Mouse (Mus musculus): Measurements from ENCODE around the gene Ankrd12. TPM values are rescaled to one million over a fixed set of nuclear protein-coding genes. Genes with fewer than 3 reads are reported as not detected.
A peak's percentile ranks its signal among the peaks of the same experiment; 100 is the strongest.

Gene Ankrd12
- 113 and 128 TPM in 2 replicates for total RNA-seq (2017)

DNA sequence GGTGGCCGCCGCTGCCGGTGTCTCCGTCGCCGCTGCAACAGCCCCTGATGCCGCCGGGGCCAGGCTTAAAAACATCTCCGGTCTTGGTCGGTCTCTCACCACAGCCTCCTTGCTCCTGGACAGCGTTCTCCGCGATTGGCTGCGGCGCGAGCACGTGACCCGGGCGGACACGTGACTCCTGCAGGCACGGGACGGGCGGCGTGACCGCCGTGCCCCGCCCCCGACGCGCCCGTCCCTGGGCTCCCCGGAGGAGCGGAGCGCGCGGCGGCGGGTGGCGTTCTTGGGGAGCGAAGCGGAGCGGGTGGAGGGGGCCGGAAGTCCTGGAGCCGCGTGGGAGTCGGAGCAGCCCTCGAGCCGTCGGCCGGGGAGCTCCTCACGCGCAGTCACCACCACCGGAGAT, at the start of gene Ankrd12:
TSS of gene Ankrd12 (minus strand) at position 156 of the 400 bp plus-strand sequence.
- ATAC-seq (ENCODE audit: extremely low read depth, insufficient number of reproducible peaks, low FRiP score, poor library complexity, severe bottlenecking) = peak; percentile 73

DNA sequence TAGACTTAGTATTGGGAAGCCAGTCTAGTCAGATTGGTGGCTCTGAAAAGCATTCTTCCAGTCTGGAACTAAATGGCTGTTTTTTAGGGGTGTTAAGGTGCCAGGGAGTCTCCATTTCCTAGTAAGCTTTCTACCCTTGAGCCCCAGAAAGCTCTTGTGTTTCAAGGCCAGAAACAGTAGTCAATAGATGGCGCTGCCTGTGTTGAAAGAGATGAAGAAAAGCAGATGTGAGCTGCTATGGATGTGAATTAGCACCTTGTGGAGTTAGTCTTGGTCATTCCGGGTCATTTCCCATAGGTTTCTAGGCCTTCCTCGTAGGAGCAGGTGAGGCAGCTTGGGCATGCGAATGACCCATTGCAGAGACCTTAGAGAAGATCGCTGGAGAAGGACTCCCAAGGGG, 48.3 kb upstream of the Ankrd12 start:
- ATAC-seq (ENCODE audit: extremely low read depth, insufficient number of reproducible peaks, low FRiP score, poor library complexity, severe bottlenecking) = no peak

DNA sequence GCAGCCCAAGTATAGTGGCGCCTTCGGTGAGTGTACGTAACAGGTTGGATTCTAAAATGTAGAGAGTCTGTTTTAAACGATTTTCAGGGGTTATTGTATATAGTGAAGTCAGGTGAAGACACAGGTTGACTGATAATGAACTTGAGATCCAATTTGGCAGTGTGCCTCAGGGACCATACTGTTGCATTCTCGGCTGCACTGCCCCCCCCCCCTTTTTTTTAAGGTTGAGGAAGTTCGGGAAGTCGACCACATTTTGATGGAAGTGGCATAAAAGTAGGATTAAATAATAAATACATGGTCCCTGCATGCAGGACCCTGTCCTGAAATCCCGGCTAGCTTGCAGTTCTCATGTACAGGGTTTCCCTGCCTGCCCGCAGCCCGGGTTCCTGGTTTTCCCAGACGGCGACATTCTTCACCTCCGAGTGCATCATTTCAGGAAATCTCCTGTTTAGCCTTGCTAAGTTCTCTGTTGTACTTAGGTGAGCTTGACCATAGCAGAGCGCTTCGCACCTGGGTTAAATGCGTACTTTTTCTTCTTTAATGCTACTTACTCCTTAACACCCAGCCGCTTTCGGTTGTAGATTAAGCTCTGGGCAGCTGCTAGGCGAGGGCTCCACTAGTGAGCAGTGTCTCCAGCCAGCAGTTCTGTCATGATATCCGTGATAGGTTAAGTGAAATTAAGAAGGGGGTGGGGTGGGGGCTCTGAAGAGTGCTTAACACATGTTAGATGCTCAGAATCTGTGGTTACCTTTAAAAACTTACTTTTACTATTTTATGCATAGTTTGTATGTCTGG, 47.1 kb upstream of the Ankrd12 start:
- no peak for ATAC-seq (ENCODE audit: extremely low read depth, insufficient number of reproducible peaks, low FRiP score, poor library complexity, severe bottlenecking)

DNA sequence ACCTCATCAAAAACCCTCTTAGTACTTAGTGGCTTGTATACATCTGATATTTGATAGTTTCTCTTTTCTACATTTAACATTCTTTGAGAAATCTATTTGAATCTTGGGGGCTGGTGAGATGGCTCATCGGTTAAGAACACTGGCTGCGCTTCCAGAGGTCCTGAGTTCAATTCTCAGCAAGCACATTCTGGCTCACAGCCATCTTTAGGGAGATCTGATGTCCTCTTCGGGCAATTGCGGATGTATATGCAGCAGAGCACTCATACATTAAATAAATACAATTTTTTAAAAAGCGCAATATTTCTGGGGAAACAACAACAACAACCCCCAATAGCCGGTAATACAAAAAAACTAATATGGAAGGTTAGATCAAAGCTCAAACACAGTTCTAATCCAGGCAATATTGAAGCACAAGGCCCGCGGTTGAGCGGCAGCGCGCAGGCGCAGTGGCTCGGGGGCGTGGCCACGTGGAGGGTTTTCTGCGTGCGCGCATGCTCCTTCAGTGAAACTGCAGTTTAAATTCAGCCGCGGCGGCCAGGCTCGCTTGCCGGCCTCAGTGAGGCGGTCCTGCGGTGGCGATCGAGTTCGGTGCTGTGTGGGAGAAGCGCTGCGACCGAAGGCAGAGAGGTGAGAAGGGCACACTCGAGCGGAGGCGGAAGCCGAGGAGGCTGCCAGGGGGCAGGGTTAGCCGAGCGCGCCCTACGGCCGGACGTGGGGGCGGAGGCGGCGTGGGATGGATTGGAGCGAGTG, 46.4 kb upstream of the Ankrd12 start, which contains the start of gene Ddx11:
TSS of gene Ddx11 (plus strand) at position 455 of the 750 bp plus-strand sequence.
- peak; percentile 76 for ATAC-seq (ENCODE audit: extremely low read depth, insufficient number of reproducible peaks, low FRiP score, poor library complexity, severe bottlenecking)

DNA sequence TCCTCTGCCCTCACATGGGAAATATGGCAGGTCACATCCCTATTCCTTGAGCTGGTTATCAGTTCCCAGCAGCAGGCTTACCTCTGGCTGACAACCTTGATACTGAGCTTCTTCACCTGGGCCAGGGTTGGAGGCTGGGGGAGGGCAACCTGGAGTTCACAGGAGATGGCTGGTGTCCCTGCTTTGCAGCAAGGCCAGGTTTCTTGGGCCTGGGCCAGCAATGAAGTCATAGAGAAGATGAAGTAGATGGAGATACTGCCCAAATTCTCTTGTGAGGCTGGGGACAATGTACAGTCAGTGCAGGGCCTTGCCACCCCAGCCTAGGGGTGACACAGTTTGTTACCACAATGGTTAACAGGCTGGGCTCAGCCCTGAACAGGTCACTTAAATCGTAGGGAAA, 43.8 kb upstream of the Ankrd12 start:
- ATAC-seq (ENCODE audit: extremely low read depth, insufficient number of reproducible peaks, low FRiP score, poor library complexity, severe bottlenecking) = no peak

- ATAC-seq (ENCODE audit: extremely low read depth, insufficient number of reproducible peaks, low FRiP score, poor library complexity, severe bottlenecking) = no peak
Measured at GRCm38 (mm10) chr17:66118991-66119390, 42.1 kb upstream of the Ankrd12 start.

DNA sequence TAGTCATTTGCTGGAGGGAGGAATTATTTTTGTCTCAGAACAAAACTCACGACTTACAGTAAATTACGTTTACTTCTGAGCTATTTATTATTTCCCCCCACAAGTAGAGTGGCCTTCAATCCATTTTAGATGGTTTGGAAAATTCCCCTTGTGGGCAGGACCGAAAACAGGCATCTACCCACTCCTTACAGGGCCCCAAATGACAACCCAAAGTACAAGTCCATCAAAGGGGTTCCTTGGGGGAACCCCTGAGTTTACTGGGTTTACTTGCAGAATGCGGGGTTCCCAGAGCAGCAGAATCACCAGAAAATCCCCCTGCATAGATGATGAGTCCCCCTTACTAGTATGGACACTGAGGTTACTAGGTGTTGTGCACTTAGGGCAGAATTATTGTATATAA, 35.3 kb upstream of the Ankrd12 start:
- ATAC-seq (ENCODE audit: extremely low read depth, insufficient number of reproducible peaks, low FRiP score, poor library complexity, severe bottlenecking) = no peak

DNA sequence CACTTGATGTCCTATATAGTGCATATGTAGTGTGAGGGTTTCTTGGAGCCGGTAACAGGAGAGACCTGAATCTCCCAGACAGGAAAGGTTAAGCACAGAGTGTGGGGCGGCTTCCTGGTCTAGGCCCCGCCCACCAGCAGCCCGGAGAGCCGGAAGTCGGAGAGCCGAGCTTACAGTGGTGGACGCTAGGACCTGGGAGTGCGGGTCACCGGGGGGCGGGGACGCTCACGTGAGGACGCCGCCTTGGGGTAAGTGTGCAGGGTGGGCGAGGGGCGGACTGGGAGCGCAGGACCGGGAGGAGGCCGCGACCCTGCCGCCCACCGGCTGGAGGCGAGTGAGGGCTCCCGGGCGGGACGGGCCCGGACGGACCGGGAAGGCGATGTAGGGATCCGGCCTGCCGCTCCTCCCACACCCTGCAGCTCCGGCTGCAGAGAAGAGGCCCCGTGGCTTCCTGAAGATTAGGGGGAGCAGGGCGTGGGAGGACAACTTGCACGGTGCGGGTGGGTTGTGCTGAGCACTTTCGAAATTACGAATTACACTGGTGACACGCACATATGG, 34.6 kb upstream of the Ankrd12 start, which contains the start of gene Washc1:
TSS of gene Washc1 (plus strand) at position 144 of the 558 bp plus-strand sequence.
- ATAC-seq (ENCODE audit: extremely low read depth, insufficient number of reproducible peaks, low FRiP score, poor library complexity, severe bottlenecking) = peak; percentile 92

GRCm38 (mm10) chr17:66110746-66111145, 33.9 kb upstream of the Ankrd12 start:
- ATAC-seq (ENCODE audit: extremely low read depth, insufficient number of reproducible peaks, low FRiP score, poor library complexity, severe bottlenecking) = no peak

DNA sequence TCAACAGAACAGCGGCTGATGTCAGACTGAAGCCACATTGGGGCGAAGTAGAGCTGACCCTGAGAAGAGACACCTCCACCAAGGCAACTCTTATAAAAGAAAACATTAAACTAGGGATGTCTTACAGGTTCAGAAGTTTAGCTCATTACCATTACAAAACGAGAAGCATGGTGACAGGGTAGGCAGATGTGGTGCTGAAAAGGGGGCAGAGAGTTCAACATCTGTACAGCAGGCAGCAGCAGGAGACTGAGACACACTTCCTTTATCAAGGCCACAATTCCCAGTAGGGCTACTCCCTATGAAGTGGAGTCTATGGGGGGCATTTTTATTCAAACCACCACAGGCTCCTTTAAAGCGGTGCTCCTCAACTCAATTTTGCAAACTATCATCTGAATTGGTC, 31.3 kb upstream of the Ankrd12 start:
- no peak for ATAC-seq (ENCODE audit: extremely low read depth, insufficient number of reproducible peaks, low FRiP score, poor library complexity, severe bottlenecking)

GRCm38 (mm10) chr17:66107466-66107865, 30.6 kb upstream of the Ankrd12 start:
- ATAC-seq (ENCODE audit: extremely low read depth, insufficient number of reproducible peaks, low FRiP score, poor library complexity, severe bottlenecking) = no peak

- peak; percentile 65 for ATAC-seq (ENCODE audit: extremely low read depth, insufficient number of reproducible peaks, low FRiP score, poor library complexity, severe bottlenecking)
Measured at GRCm38 (mm10) chr17:66106601-66107267, 29.8 kb upstream of the Ankrd12 start.

DNA sequence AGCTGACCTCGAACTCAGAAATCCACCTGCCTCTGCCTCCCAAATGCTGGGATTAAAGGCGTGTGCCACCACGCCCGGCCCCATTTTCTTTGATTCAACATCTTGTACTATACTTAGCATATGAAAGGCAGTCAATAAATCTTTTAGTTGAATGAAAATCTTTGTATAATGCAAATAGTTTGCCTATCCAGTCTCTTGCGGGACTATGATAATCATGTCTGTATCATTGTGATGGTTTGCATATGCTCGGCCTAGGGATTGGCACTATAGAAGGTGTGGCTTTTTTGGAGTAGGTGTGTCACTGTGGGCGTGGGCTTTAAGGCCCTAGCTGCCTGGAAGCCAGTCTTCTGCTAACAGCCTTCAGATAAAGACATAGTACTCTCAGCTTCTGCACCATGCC, 27.2 kb upstream of the Ankrd12 start:
- no peak for ATAC-seq (ENCODE audit: extremely low read depth, insufficient number of reproducible peaks, low FRiP score, poor library complexity, severe bottlenecking)

DNA sequence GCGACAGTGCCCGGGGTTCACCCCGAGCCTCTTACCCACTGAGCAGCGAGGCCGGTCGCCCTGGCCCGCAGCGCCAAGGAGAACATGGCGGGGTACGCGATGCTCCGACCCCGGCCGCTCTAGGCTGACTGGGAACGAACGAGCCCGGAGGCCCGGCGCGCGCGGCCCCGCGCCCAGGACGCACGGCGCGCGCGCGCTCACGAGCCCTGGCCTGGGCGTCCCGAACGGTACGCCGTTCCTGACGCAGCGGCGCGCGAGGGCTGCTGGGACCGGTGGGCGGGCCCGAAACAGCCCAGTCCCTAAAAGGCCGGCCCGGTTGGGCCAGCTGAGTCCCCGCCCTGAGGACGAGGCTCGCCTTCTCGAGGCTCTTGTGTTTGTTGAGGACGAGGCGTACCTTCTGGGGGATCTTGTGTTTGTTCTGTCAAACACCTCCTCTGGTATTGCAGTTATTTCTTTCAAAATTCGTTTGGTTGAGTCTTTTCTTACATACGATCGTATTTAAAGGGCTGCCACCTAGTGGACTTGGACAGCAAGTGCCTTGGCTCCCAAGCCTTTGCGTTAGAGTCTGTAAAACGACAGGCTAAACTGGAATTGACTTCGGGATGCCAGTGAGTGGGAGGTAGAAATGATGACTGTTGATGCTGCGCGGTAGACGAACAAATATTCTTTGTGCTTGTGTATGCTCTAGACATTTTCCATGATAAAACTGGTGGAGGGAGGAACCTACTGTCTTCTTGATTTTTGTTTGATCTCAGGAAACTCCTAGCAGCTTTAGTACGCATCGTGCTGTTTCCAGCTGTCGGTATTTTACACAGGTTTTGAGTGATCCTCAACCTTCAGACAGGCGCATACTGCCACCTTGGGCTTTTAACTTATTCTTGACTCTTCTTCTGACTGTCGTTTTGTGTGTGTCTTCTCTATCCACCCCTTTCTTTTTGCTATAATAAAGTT, 24.8 kb upstream of the Ankrd12 start, which contains the start of gene Ndufv2:
TSS of gene Ndufv2 (minus strand) at position 180 of the 951 bp plus-strand sequence.
- peak; percentile 97 for ATAC-seq (ENCODE audit: extremely low read depth, insufficient number of reproducible peaks, low FRiP score, poor library complexity, severe bottlenecking)

- no peak for ATAC-seq (ENCODE audit: extremely low read depth, insufficient number of reproducible peaks, low FRiP score, poor library complexity, severe bottlenecking)
Measured at GRCm38 (mm10) chr17:66100566-66101379, 23.9 kb upstream of the Ankrd12 start.

- ATAC-seq (ENCODE audit: extremely low read depth, insufficient number of reproducible peaks, low FRiP score, poor library complexity, severe bottlenecking) = no peak
Measured at GRCm38 (mm10) chr17:66092664-66093063, 15.8 kb upstream of the Ankrd12 start.

DNA sequence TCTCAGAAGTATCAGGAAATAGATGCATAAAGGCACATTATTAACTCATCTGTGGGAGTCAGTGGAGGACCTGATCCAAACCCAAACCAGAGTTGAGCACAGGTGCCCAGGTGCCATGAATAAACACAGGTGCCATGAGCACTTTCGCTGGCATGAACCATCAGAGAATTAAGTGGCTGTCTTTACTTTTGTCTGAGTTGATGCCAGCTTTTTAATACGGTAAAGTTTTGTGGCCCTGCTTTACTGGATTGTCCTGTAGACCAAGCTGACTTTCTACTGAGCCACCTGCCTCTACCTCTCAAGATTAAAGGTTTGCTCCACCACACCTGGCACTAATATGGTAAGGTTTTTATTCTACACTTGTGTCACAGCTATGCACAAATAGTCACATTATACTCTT, 15.2 kb upstream of the Ankrd12 start:
- no peak for ATAC-seq (ENCODE audit: extremely low read depth, insufficient number of reproducible peaks, low FRiP score, poor library complexity, severe bottlenecking)
